Mouse (Mus musculus) hindbrain, embryonic 12.5 days (tissue): ENCODE results near the gene Gsdma. TPM values are rescaled to one million over a fixed set of nuclear protein-coding genes. Genes with fewer than 3 reads are reported as not detected.
"Not testable (repeated sequence)": the region's sequence is repeated elsewhere in the genome, so short reads cannot be mapped to it uniquely, and the experiment has no call there.

Experiments used
- ATAC-seq: fragments of 200-750 bp; cut with Nextera tagmentation; 2 replicates; pipeline ENCODE4 v1.8.0; 2017; ENCODE audit warnings: moderate TSS enrichment; ENCODE audit not compliant: low FRiP score
- H3K27ac ChIP-seq: fragments of 300-500 bp; sonication (generic); 2 replicates; pipeline ENCODE4 v1.5.1; 2016; ENCODE audit warnings: mild to moderate bottlenecking
- H3K27me3 ChIP-seq: fragments of 300-500 bp; sonication (generic); 2 replicates; pipeline ENCODE4 v1.6.1; 2016; ENCODE audit warnings: mild to moderate bottlenecking
- H3K36me3 ChIP-seq: fragments of 300-500 bp; sonication (generic); 2 replicates; pipeline ENCODE4 v1.6.1; 2016; ENCODE audit warnings: mild to moderate bottlenecking
- H3K4me1 ChIP-seq: fragments of 300-500 bp; sonication (generic); 2 replicates; pipeline ENCODE4 v1.6.1; 2016
- H3K4me2 ChIP-seq: fragments of 300-500 bp; sonication (generic); replicated peaks from 2 replicates; pipeline ENCODE4 v1.6.1; 2016; ENCODE audit warnings: mild to moderate bottlenecking
- H3K4me3 ChIP-seq: fragments of 300-500 bp; sonication (generic); 2 replicates; pipeline ENCODE4 v1.5.1; 2016; ENCODE audit warnings: mild to moderate bottlenecking
- H3K9ac ChIP-seq: fragments of 300-500 bp; sonication (generic); 2 replicates; pipeline ENCODE4 v1.6.1; 2016; ENCODE audit warnings: mild to moderate bottlenecking, moderate library complexity
- H3K9me3 ChIP-seq: fragments of 300-500 bp; sonication (generic); replicated peaks from 2 replicates; pipeline ENCODE4 v1.6.1; 2016; ENCODE audit warnings: mild to moderate bottlenecking
- WGBS: fragments of 180-500 bp; shearing (Covaris S2); methylation state at CpG from one replicate; pipeline ENCODE4 v1.1.7; 2016; 5-methylcytosine and 5-hydroxymethylcytosine counted together
- polyA plus RNA-seq: library from polyadenylated mRNA; unstranded; fragments of >200 nt; fragmentation: Nextera tagmentation; extraction: Ambion mirVana; gene quantifications from 2 replicates; pipeline ENCODE4 v1.2.1, GENCODE M21; 2016

Gene Gsdma
- polyA plus RNA-seq, 1 experiment from 2014 or later: not detected

DNA sequence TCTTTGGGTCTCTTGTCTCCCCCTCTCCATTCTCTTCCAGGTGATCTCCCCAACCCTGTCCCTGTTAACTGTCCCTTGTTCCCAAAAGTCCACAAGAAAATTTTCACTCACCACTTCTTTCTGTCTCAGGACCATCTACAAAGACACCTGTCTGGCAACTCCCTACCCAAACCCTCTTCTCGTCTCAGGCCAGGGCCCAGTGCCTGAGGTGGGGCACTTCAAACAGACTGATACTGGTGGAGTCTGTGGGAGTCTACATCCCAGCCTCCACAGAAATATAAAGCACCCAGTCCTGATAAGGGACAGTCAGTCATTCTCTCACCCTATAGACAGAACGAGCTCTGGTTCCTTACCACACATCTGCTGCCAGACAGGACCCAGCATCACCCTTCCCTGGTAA is 17.7 kb upstream of the Gsdma start, which contains the start of gene Gsdma2:
Gene Gsdma2, plus strand, starts transcription at position 301 of the 400 bp plus-strand sequence.
- no peak within 1 kb of the TSS for H3K4me3 ChIP-seq
- ATAC-seq: no peak
- no peak within 1 kb of the TSS for H3K9ac ChIP-seq
- no peaks in the 10 kb centered on the region for H3K27me3 ChIP-seq
- H3K27ac ChIP-seq: no peak within 1 kb of the TSS
- H3K4me1 ChIP-seq: no peaks in the 10 kb centered on the region
- no peaks in the 10 kb centered on the region for H3K9me3 ChIP-seq
- no peak within 1 kb of the TSS for H3K4me2 ChIP-seq
- 76% methylated on average over 2 of the region's 2 CpGs for WGBS
- no peaks in the 10 kb centered on the region for H3K36me3 ChIP-seq

- not testable (repeated sequence) for H3K4me1 ChIP-seq, ATAC-seq, H3K27me3 ChIP-seq, H3K27ac ChIP-seq, H3K36me3 ChIP-seq, H3K9ac ChIP-seq, H3K9me3 ChIP-seq, H3K4me2 ChIP-seq, H3K4me3 ChIP-seq
- 12% methylated on average over 7 of the region's 7 CpGs for WGBS
Observed at GRCm38 (mm10) chr11:98655076-98655475, 9.1 kb upstream of the Gsdma start.

DNA sequence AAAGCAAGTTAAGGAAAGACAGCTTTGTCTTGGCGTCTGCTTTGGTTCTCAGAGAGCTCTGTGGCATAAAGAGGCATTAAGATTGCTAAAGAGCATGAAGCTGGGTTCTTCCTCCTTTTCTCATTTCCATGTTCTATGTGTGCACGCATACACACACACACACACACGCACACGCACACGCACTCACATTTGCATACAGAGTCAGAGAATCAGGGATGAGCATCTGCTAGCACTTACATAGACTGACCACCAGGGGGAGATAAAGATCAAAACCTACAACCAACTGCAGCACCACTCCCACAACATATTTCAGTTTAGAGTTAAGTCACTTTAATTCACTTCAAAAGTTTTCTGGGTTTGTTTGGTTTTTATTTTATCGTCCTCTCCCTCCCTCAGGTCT is 3.6 kb upstream of the Gsdma start:
- 7% methylated on average over 6 of the region's 6 CpGs for WGBS
- H3K27ac ChIP-seq: no peak overlapping the region
- H3K4me3 ChIP-seq: no peak overlapping the region
- peak overlapping the region; percentile 34 for H3K4me2 ChIP-seq
- ATAC-seq: no peak
- H3K9ac ChIP-seq: no peak overlapping the region
- H3K36me3 ChIP-seq: no peaks in the 10 kb centered on the region
- H3K4me1 ChIP-seq: no peaks in the 10 kb centered on the region
- H3K27me3 ChIP-seq: peaks cover 5% of the 10 kb centered on the region; the same call in 1 of the 2 replicates
- H3K9me3 ChIP-seq: no peaks in the 10 kb centered on the region

GRCm38 (mm10) chr11:98668984-98669383 is 4.8 kb downstream of the Gsdma start:
- Histone ChIP-seq H3K9me3 (no peaks in the 10 kb centered on the region), H3K4me2 (no peak overlapping the region), H3K27me3 (peaks cover 42% of the 10 kb centered on the region), H3K4me3 (no peak overlapping the region), H3K4me1 (no peaks in the 10 kb centered on the region), H3K9ac (no peak overlapping the region), H3K36me3 (no peaks in the 10 kb centered on the region), H3K27ac (no peak overlapping the region)
- WGBS: 74% methylated on average over 2 of the region's 2 CpGs
- ATAC-seq: no peak

DNA sequence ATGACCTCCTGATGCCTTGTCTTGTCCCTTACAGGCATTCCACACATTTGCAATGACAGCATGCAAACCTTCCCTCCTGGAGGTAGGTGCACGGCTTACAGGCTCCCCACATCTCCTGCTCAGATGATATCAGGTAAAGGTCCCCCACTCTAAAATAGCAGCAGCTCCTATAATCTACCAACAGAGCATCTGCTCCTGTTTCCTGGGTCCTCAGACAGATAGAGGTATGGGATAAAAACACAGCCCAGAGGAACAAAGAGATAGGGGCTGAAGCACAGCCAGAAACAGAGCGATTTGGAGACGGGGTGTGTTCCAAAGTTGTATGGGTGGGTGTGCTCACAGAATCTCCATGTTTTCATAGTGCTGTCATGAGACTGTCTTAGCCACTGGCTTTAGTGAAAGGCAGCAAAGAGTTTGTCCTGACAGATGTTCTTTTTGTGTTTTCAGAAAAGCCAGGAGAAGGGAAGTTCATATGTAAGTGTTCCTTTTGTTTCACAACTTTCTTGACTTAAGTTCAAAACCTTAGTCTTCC is 7.2 kb downstream of the Gsdma start:
- Histone ChIP-seq H3K36me3 (no peaks in the 10 kb centered on the region), H3K4me2 (no peak overlapping the region), H3K27ac (no peak overlapping the region), H3K4me3 (no peak overlapping the region), H3K4me1 (no peaks in the 10 kb centered on the region), H3K9me3 (no peaks in the 10 kb centered on the region), H3K27me3 (peaks cover 41% of the 10 kb centered on the region), H3K9ac (no peak overlapping the region)
- no peak for ATAC-seq
- WGBS: 78% methylated on average over 3 of the region's 3 CpGs

- no peaks in the 10 kb centered on the region for H3K9me3 ChIP-seq
- H3K27me3 ChIP-seq: peaks cover 38% of the 10 kb centered on the region
- no peaks in the 10 kb centered on the region for H3K36me3 ChIP-seq
- H3K4me3 ChIP-seq: no peak overlapping the region
- no peak overlapping the region for H3K4me2 ChIP-seq
- no peaks in the 10 kb centered on the region for H3K4me1 ChIP-seq
- no peak for ATAC-seq
- 60% methylated on average over 5 of the region's 5 CpGs for WGBS
- no peak overlapping the region for H3K27ac ChIP-seq
- H3K9ac ChIP-seq: no peak overlapping the region
Observed at GRCm38 (mm10) chr11:98671857-98672256, 7.7 kb downstream of the Gsdma start.

DNA sequence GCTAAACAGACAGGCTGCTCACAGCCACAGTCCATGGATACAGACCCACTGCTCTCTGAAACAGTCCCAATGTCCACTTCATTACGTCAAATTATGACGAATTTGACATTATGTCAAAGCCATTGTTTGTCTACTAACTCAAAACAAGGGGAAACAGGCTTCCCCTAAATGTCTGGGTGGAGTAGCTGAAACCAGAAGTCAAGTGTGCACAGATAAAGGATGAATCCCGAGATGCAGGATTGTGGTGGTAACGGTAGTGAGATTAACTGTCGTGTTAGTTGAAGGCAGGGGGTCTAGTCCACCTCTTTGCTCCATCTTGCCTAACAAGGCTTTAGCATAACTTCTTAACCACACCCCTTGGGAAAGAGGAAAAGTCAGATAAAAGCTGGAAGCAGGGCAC is 8.3 kb downstream of the Gsdma start:
- Histone ChIP-seq H3K27me3 (peaks cover 34% of the 10 kb centered on the region), H3K9me3 (no peaks in the 10 kb centered on the region), H3K4me3 (no peak overlapping the region), H3K4me1 (no peaks in the 10 kb centered on the region), H3K4me2 (no peak overlapping the region), H3K9ac (no peak overlapping the region), H3K36me3 (no peaks in the 10 kb centered on the region), H3K27ac (no peak overlapping the region)
- whole genome bisulfite sequencing: 91% methylated on average over 5 of the region's 5 CpGs
- ATAC-seq: no peak

- WGBS: 9% methylated on average over 7 of the region's 7 CpGs
- H3K36me3 ChIP-seq, H3K9me3 ChIP-seq, ATAC-seq, H3K9ac ChIP-seq, H3K4me3 ChIP-seq, H3K4me1 ChIP-seq, H3K27ac ChIP-seq: not testable (repeated sequence)
- Histone ChIP-seq H3K27me3 (peaks cover 27% of the 10 kb centered on the region), H3K4me2 (0 out of 2 replicates have a peak overlapping the region, but pooled peaks have one; percentile 19)
Observed at GRCm38 (mm10) chr11:98673136-98673535, 9.0 kb downstream of the Gsdma start.

DNA sequence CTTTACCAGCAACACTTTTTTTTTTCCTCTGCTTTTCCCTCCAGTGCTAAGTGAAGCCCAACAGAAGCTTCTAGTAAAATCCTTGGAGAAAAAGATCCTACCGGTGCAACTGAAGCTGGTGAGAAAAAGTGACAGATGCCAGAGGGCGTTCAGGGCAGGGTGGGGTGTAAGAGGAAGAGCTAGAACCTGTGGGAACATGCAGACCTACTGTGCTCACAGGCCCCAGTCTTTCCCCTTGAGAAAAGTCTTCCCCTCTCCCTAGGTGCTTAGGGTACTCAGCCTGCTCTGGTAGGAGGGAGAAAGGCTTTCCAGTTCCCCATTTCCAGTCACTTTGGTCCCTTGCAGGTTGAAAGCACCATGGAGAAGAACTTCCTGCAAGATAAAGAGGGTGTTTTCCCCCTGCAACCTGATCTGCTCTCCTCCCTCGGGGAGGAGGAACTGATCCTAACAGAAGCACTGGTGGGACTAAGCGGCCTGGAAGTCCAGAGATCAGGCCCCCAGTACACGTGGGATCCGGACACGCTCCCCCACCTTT is 11.7 kb downstream of the Gsdma start:
- Histone ChIP-seq H3K36me3 (no peaks in the 10 kb centered on the region), H3K4me3 (no peak overlapping the region), H3K9me3 (no peaks in the 10 kb centered on the region), H3K27me3 (peaks cover 10% of the 10 kb centered on the region; the same call in 1 of the 2 replicates), H3K9ac (no peak overlapping the region), H3K27ac (no peak overlapping the region), H3K4me2 (no peak overlapping the region), H3K4me1 (no peaks in the 10 kb centered on the region)
- ATAC-seq: no peak
- WGBS: 52% methylated on average over 7 of the region's 7 CpGs

GRCm38 (mm10) chr11:98680023-98680422 is 15.9 kb downstream of the Gsdma start:
- Histone ChIP-seq H3K4me1 (peaks cover 10% of the 10 kb centered on the region), H3K36me3 (no peaks in the 10 kb centered on the region), H3K9me3 (no peaks in the 10 kb centered on the region), H3K27ac (no peak overlapping the region), H3K4me3 (no peak overlapping the region), H3K27me3 (no peaks in the 10 kb centered on the region), H3K4me2 (no peak overlapping the region), H3K9ac (no peak overlapping the region)
- ATAC-seq: no peak
- whole genome bisulfite sequencing: 97% methylated on average over 1 of the region's 1 CpGs

- H3K27me3 ChIP-seq, H3K9ac ChIP-seq, ATAC-seq, H3K36me3 ChIP-seq, H3K4me2 ChIP-seq, H3K27ac ChIP-seq, H3K4me3 ChIP-seq, H3K9me3 ChIP-seq: not testable (repeated sequence)
- peaks cover 10% of the 10 kb centered on the region for H3K4me1 ChIP-seq
- WGBS: 90% methylated on average over 4 of the region's 4 CpGs
Observed at GRCm38 (mm10) chr11:98680595-98680994, 16.4 kb downstream of the Gsdma start.

DNA sequence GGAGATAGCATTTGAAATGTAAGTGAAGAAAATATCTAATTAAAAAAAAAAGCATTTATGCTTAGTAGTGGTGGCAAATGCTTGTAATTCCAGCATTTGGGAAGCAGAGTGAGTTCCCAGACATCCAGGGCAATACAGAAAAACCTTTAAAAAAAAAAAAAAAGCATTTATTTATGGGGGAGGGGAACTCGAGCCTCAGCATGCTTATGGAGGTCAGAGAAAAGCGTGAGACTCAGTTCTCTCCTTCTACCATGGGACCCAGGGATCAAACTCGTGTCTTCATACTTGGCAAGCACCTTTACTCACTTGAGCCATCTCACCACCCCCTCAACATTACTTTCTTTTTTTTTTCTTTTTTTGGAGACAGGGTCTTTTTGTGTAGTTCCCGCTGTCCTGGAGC is 17.0 kb downstream of the Gsdma start:
- no peak for ATAC-seq
- Histone ChIP-seq H3K36me3 (peaks cover 9% of the 10 kb centered on the region), H3K4me3 (no peak overlapping the region), H3K9ac (no peak overlapping the region), H3K4me1 (peaks cover 10% of the 10 kb centered on the region), H3K27me3 (no peaks in the 10 kb centered on the region), H3K4me2 (no peak overlapping the region), H3K9me3 (no peaks in the 10 kb centered on the region), H3K27ac (no peak overlapping the region)
- 79% methylated on average over 4 of the region's 4 CpGs for WGBS
